Mouse (Mus musculus) embryonic fibroblast, embryonic 13.5 days (primary cell): ENCODE data around the gene Galnt17.

Experiments used
- CTCF ChIP-seq: IDR thresholded peaks from 2 replicates; pipeline ENCODE4 v1.5.1; 2011; ENCODE audit warnings: mild to moderate bottlenecking, control low read depth, low read length, moderate library complexity, borderline replicate concordance; ENCODE audit not compliant: insufficient read depth
- POLR2A ChIP-seq: IDR thresholded peaks from 2 replicates; pipeline ENCODE4 v1.6.1; 2011; ENCODE audit warnings: low read depth, mild to moderate bottlenecking, control low read depth, low read length, moderate library complexity

DNA sequence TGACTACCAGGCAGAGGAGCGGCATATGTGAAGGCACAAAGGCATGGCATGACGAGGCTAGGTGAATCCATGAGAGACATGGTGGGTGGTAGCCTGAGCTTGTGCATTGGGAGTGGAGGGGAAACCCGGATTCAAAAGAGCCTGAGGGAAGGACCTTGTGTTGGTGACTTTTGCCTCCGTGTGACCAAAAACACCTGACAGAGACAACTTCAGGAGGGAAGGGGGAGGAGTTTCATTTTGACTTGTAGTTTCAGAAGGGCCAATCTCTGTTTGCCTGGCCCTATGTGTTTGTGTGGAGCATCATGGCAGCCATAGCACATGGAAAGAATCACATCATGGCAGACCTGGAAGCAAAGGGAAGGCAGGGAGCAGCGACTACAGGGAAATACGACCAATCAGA, 459.7 kb downstream of the Galnt17 start:
- no peak for TF ChIP-seq CTCF
- no peak for TF ChIP-seq POLR2A
